Mouse (Mus musculus): Measurements from ENCODE around the gene Nfam1. TPM values are rescaled to one million over a fixed set of nuclear protein-coding genes. Genes with fewer than 3 reads are reported as not detected.

The Nfam1 gene
- polyA plus RNA-seq, 1 experiment, result 0.04 TPM

GRCm38 (mm10) chr15:82944479-82945195, 88.5 kb downstream of the Nfam1 start:
- H3K4me3 ChIP-seq (replicated peaks), result no peak overlapping the region
- no peaks in the 10 kb centered on the region for H3K9me3 ChIP-seq (ENCODE audit: control insufficient read depth, low read length)
- no peaks in the 10 kb centered on the region for H3K4me1 ChIP-seq (ENCODE audit: control insufficient read depth)
- TF ChIP-seq TAL1 (IDR thresholded peaks at IDR 0.05; ENCODE audit: low read length), result no peak
- no peak for TF ChIP-seq GATA1 (IDR thresholded peaks at IDR 0.05; ENCODE audit: low read length)
- H3K36me3 ChIP-seq (ENCODE audit: control insufficient read depth), result no peaks in the 10 kb centered on the region
- peaks cover 5% of the 10 kb centered on the region for H3K27me3 ChIP-seq (ENCODE audit: control insufficient read depth)

Other genes with a start within 250 kb of the Nfam1 start
- 0.05 TPM in 1 of 2 replicates, not detected in the other for gene Cyp2d26, start 239.0 kb downstream of the Nfam1 start, polyA plus RNA-seq (2012)
- 0.94 and 0.95 TPM in 2 replicates for gene Tcf20, start 45.4 kb downstream of the Nfam1 start, polyA plus RNA-seq (2012)
- 0.07 and 0.31 TPM in 2 replicates for gene Serhl, start 56.2 kb upstream of the Nfam1 start, polyA plus RNA-seq (2012)
- gene Rrp7a, start 89.5 kb upstream of the Nfam1 start, polyA plus RNA-seq (2012), result 3.3 and 5.1 TPM in 2 replicates
- 7.8 and 8.4 TPM in 2 replicates for gene Poldip3, start 116.1 kb upstream of the Nfam1 start, polyA plus RNA-seq (2012)
- 42.0 and 57.2 TPM in 2 replicates for gene Cyb5r3, start 139.3 kb upstream of the Nfam1 start, polyA plus RNA-seq (2012)
- not detected in 2 replicates for gene A4galt, start 218.5 kb upstream of the Nfam1 start, polyA plus RNA-seq (2012)

Data from erythroblast, embryonic 14.5 days (primary cell).